Mouse (Mus musculus) cortical plate, adult 2 months (tissue): ENCODE results near the gene Shank3.

ENCODE experiments used
- CTCF ChIP-seq: fragments of 200-500 bp; IDR thresholded peaks from 2 replicates; pipeline ENCODE4 v1.5.1; 2011; ENCODE audit warnings: mild to moderate bottlenecking, control low read depth, low read length; ENCODE audit not compliant: insufficient read depth; ENCODE audit errors: extremely low read depth
- POLR2A ChIP-seq: fragments of 200-500 bp; IDR thresholded peaks from 2 replicates; pipeline ENCODE4 v1.6.1; 2011; ENCODE audit warnings: mild to moderate bottlenecking, low read length, control low read depth; ENCODE audit not compliant: insufficient read depth; ENCODE audit errors: extremely low read depth

- TF ChIP-seq CTCF (no peak), POLR2A (no peak)
Observed at GRCm38 (mm10) chr15:89455642-89456041, 43.8 kb upstream of the Shank3 start.
